Mouse (Mus musculus): ENCODE results near the gene Lyrm7. TPM values are rescaled to one million over a fixed set of nuclear protein-coding genes. Genes with fewer than 3 reads are reported as not detected.

Lyrm7 gene
- polyA plus RNA-seq (2012): 0.13 and 0.29 TPM in 2 replicates

GRCm38 (mm10) chr11:54860256-54861038 is at the start of gene Lyrm7:
TSS of gene Lyrm7 (minus strand) at chr11:54860916.

GRCm38 (mm10) chr11:54902333-54903323 is 41.9 kb upstream of the Lyrm7 start, which contains the start of gene Gpx3:
TSS of gene Gpx3 (plus strand) at chr11:54902453.

GRCm38 (mm10) chr11:54866119-54867048 is 5.7 kb upstream of the Lyrm7 start, which contains the start of gene Hint1:
TSS of gene Hint1 (plus strand) at chr11:54866383.

DNA sequence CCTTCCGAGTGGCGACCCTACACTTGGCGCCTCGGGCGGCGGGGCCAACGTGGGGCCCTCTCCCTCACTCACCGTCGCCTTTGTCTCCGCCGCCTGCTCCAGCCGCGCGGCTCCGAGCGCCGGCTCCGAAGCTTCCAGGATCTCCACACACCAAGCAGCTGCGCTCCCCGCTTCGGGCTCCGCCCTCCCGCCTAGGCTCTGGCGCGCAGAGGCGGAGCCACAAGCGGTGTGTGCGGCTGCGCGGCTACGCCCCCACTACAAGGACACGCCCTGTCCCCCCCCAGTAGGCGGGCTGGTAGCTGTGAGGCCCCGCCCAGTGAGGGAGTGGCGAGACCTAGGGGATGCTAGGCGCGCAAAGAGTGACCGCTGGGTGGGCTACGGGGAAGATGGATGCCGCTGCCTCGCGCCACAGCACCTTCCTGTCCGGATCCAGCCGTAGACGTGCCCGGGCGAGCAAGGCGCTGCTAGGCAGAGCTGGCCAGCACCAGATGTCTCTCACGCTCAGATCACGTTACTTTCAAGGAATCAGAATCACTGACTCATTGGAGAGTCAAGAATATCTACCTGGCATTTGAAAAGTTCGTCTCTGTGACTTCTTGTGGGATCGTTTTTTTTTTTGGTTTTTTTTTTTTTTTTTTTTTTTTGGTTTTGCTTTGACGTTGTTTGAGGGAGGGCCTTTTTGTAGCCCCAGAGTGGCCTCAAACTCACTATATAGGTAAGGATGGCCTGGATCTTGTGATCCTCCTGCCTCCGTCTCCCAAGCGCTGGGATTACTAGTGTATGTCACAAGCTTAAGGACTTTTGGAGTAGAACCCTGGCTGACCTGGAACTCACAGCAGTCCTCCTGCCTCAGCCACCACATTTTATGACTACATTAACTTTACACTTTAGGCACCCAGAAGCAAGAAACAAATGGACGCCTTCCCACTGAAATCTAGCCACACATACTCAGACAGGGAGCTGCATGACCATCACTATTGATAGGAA is 72.9 kb downstream of the Lyrm7 start, which contains the start of gene Cdc42se2:
Gene Cdc42se2 (minus strand): TSS at position 188 of the 987 bp plus-strand sequence.

Other genes with a start within 250 kb of the Lyrm7 start
- gene Cdc42se2, start 73.2 kb downstream of the Lyrm7 start, polyA plus RNA-seq (2012): 20.7 and 22.2 TPM in 2 replicates
- 1,285 and 1,367 TPM in 2 replicates for gene Hint1, start 5.5 kb upstream of the Lyrm7 start, polyA plus RNA-seq (2012)
- 18.7 and 52.2 TPM in 2 replicates for gene Gpx3, start 41.5 kb upstream of the Lyrm7 start, polyA plus RNA-seq (2012)
- 111 TPM in 2 replicates for gene Tnip1, start 102.0 kb upstream of the Lyrm7 start, polyA plus RNA-seq (2012)
- gene Anxa6, start 172.5 kb upstream of the Lyrm7 start, polyA plus RNA-seq (2012): 40.1 and 43.5 TPM in 2 replicates
- 15.1 and 17.8 TPM in 2 replicates for gene Ccdc69, start 217.2 kb upstream of the Lyrm7 start, polyA plus RNA-seq (2012)
- gene Gm2a, start 237.2 kb upstream of the Lyrm7 start, polyA plus RNA-seq (2012): 27.8 and 37.9 TPM in 2 replicates